Mouse (Mus musculus) v-Abl transformed pro-B cells (cell line): ENCODE measurements around the gene Aimp1.

Experiments
- in situ Hi-C, 2 experiments: fragments of 400-800 bp; cut with MboI; formaldehyde crosslinking; loops; one replicate each; pipeline ENCODE4 v1.15.1; 2025; ENCODE audit not compliant: unreplicated experiment in 2 of 2

The Aimp1 gene

DNA sequence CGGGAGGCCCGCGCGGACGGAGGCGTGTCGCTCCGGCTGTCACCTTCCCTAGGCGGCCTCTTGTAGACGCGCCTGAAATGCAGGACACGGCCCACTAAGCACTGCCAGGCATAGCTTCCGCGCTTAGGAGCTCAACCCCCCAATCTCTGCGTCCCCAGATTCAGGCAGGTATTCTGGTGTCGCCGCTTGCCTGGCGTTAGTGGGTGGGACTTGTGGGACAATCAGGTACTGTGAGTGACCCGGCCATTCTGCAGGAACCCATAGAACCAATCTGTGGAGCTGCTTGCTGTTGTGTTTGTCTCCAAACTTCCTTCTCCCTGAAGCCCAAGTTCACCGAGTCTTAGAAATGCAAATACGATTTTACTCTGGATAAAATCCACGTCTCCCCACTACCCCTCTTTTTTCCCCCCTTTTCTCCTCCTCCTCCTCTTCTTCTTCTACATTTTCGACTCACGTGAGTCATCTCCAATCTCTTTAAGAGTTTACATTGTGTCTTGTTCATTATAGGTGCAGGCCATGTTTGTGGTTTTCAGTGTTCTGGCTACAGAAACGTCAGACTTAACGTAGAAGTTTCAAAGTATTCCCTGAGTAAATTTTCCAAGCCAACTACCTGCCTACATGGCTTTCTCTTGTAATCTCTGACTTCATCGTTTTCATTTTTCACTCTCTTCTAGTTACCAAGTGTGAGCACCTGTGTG lies at the start of gene Aimp1:
Aimp1 (minus strand) TSS at position 140 of the 698 bp plus-strand sequence.
- in situ Hi-C loops = loop anchor here in 1 of 2 experiments (25.0 kb wide), 1 partner anchor 1997 kb away; no protein-coding TSS in a partner anchor

GRCm38 (mm10) chr3:132724326-132724725 lies 40.2 kb upstream of the Aimp1 start:
- in situ Hi-C loops = loop anchor here in 1 of 2 experiments (25.0 kb wide), 1 partner anchor 1137 kb away; no protein-coding TSS in a partner anchor

DNA sequence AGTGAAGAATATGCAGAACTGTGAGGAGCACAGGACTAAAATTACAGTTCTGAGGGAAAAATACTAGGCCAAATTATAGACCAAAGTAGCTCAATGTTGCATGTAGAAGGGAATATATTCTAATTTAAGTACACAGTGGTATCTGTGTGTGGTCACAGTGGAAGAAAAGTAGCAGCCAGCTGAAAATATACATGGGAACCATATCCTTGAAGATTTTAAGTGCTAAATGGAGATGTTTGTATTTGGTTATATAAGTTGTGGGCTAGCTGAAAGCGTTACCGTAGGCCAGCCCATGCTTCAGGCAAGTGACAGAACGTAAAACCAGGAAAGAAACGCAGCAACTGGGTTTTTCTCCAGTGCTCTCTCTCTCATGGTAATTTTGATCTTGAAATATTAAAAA lies 33.1 kb upstream of the Aimp1 start:
- in situ Hi-C loops = loop anchor here in 1 of 2 experiments (25.0 kb wide), 1 partner anchor 1130 kb away; no protein-coding TSS in a partner anchor

GRCm38 (mm10) chr3:132713913-132714312 lies 29.7 kb upstream of the Aimp1 start:
- in situ Hi-C loops = loop anchor here in 1 of 2 experiments (25.0 kb wide), 1 partner anchor 1127 kb away; no protein-coding TSS in a partner anchor

- in situ Hi-C loops = loop anchor here in 1 of 2 experiments (5.0 to 25.0 kb wide), 2 partner anchors 205 to 1120 kb away; no protein-coding TSS in a partner anchor
Measured at GRCm38 (mm10) chr3:132706977-132707376, 22.8 kb upstream of the Aimp1 start.

GRCm38 (mm10) chr3:132704216-132704615 lies 20.0 kb upstream of the Aimp1 start:
- in situ Hi-C loops = loop anchor here (5.0 to 25.0 kb wide), 2 partner anchors 197 to 1117 kb away; no protein-coding TSS in a partner anchor

DNA sequence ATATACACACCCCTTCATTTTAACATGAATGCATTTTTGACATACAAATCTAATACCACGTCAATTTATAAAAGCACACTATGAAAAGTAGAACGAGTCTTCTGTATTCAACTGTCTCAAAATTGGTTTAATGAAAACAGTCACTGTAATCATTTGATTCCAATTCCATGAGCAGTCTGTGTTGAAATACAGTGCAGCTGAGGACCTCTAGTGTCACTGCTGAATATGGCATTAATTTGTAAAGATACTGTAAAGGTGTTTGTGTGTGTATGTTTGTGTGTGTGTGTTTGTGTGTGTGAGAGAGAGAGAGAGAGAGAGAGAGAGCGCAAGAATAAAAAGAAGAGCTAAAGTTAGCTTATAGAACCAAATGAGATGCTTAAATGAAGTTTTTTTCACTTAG lies 17.2 kb upstream of the Aimp1 start:
- in situ Hi-C loops = loop anchor here (5.0 to 25.0 kb wide), 2 partner anchors 194 to 1114 kb away; no protein-coding TSS in a partner anchor

GRCm38 (mm10) chr3:132683447-132684230 lies 531 bp downstream of the Aimp1 start, which contains the start of gene Tbck:
Tbck (plus strand) TSS chr3:132684144.
- in situ Hi-C loops = loop anchor here in 1 of 2 experiments (25.0 kb wide), 1 partner anchor 1996 kb away; no protein-coding TSS in a partner anchor

DNA sequence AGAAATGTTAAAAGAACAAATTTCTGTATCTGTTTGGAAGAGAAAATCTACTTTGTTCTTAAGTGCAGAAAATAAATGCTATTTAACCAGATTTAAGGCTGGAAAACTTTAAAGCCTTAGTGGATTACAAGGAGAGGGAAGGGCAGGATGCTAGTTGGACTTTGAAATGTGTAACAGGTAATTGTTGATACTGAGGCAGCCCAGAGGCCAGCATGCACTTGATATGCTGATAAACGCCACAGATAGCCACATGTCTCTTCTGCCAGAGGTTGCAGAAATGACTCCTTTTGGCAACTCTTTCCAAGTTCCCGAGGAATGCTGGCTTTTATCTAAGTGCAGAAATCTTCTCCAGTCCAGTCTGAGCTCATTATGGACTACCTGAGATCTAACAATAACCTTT lies 6.7 kb downstream of the Aimp1 start:
- in situ Hi-C loops = loop anchor here in 1 of 2 experiments (25.0 kb wide), 1 partner anchor 1990 kb away; no protein-coding TSS in a partner anchor

DNA sequence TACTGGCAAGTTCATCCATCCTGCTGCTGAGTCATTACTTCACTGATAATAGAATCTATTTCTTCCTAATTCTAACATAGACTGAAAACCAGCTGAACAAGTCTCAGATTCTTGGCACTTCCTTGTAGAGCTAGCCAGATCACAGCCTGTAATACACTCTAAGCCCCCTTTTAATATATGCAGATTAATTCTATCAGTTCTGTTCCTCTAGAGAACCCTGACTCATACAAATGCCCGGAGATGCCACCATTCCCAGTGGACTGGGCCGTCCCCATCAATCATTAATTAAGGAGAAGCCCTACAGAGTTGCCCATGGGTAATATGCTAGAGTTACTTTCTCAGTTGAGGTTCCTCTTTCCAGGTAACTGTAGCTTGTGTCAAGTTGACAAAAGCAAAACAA lies 28.2 kb downstream of the Aimp1 start:
- in situ Hi-C loops = no loop called here

- in situ Hi-C loops = no loop called here
Measured at GRCm38 (mm10) chr3:132653959-132654358, 30.2 kb downstream of the Aimp1 start.

DNA sequence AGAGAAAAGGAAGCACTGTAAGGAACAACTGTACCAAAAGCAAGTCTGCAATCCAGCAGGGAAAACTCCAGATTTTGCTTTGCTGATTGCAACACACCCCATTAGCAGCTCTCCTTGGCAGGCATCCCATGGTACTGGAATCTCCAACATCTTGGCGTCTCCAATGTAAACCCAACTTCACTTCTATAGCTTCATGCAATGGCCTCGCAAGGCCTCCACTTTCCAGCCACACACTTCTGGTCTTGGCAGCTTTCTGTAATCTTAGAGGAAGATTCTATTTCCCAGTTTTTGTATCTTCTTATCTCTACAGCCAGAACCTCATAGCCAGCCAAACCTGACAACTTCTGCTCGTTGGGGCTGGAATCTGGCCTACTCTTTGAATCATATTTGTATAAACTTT lies 32.4 kb downstream of the Aimp1 start:
- in situ Hi-C loops = no loop called here

- in situ Hi-C loops = no loop called here
Measured at GRCm38 (mm10) chr3:132650191-132650590, 34.0 kb downstream of the Aimp1 start.

- in situ Hi-C loops = no loop called here
Measured at GRCm38 (mm10) chr3:132649368-132649767, 34.8 kb downstream of the Aimp1 start.

GRCm38 (mm10) chr3:132646814-132647213 lies 37.4 kb downstream of the Aimp1 start:
- in situ Hi-C loops = no loop called here

DNA sequence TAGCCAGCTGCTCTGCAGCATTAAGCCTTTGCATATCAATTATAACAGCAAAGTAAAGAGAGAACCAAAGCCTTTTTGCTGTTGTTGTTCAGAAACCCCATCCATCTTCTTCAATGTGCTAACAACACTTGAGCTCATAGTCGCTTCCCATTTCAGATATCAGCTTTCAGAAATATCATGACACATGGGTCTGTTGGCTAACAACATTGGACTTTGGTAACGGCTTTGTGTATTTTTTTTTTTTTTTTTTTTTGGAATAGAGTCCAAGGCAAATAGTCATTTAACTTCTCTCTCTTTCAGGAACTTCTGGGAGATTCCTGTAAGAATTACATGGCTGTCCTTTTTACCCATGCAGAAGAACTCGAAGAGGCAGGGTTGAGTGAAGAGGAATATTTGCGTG lies 40.1 kb downstream of the Aimp1 start:
- in situ Hi-C loops = no loop called here

GRCm38 (mm10) chr3:132637080-132637479 lies 47.1 kb downstream of the Aimp1 start:
- in situ Hi-C loops = no loop called here

DNA sequence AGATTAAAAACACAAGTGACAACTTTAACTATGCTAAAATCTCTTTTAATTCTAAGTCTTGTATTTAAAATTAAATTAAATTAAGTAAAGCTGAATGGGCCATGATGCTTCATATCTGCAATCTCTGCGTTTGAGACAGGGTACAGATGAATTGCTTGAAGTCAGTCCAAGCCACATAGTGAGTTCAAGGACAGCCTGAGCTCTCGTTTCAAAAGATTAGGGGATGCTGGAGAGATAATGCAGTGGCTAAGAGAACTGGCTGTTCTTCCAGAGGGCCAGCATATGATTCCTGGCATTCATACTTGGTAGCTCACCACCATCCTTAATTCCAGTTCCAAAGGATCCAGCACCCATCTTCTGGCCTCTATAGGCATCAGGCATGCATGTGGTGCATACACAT lies 50.9 kb downstream of the Aimp1 start:
- in situ Hi-C loops = no loop called here

- in situ Hi-C loops = no loop called here
Measured at GRCm38 (mm10) chr3:132629601-132630239, 54.5 kb downstream of the Aimp1 start, which contains the start of gene Gimd1. Gimd1 (plus strand) TSS chr3:132629820.

- in situ Hi-C loops = no loop called here
Measured at GRCm38 (mm10) chr3:132628741-132629140, 55.4 kb downstream of the Aimp1 start.
